Mouse (Mus musculus) MEL (cell line): ENCODE measurements around the gene Mbnl1.

Source experiments
- CHD1 ChIP-seq: IDR thresholded peaks from 2 replicates; pipeline ENCODE4 v1.6.1; 2012; ENCODE audit warnings: low read depth, mild to moderate bottlenecking, inconsistent platforms, low read length, improper control_type of control experiment
- CTCF ChIP-seq, 3 experiments: IDR thresholded peaks in 2 of 3; conservative IDR thresholded peaks in 1 of 3; 2 replicates each; pipeline ENCODE4 v1.5.1; 2011 to 2012; ENCODE audit warnings: low read length in 3 of 3, low read depth in 2 of 3, mild to moderate bottlenecking in 2 of 3, improper control_type of control experiment in 1 of 3, inconsistent platforms in 1 of 3, mixed read lengths in 1 of 3, moderate library complexity in 1 of 3; ENCODE audit not compliant: control insufficient read depth in 1 of 3, insufficient read depth in 1 of 3, poor library complexity in 1 of 3, severe bottlenecking in 1 of 3
- ELF1 ChIP-seq: IDR thresholded peaks from 2 replicates; pipeline ENCODE4 v1.6.1; 2014; ENCODE audit warnings: low read depth, mild to moderate bottlenecking, inconsistent platforms, low read length, improper control_type of control experiment, moderate library complexity
- JUND ChIP-seq: IDR thresholded peaks from 2 replicates; pipeline ENCODE4 v1.6.1; 2011; ENCODE audit warnings: low read depth, mild to moderate bottlenecking, improper control_type of control experiment, low read length
- MAX ChIP-seq: IDR thresholded peaks from 2 replicates; pipeline ENCODE4 v1.6.1; 2011; ENCODE audit warnings: low read length, improper control_type of control experiment
- MEF2A ChIP-seq: IDR thresholded peaks from 2 replicates; pipeline ENCODE4 v1.6.1; 2014; ENCODE audit warnings: low read depth, mild to moderate bottlenecking, inconsistent platforms, low read length, improper control_type of control experiment; ENCODE audit not compliant: poor library complexity, insufficient replicate concordance, severe bottlenecking; ENCODE audit errors: extremely low read depth
- MYB ChIP-seq: IDR thresholded peaks from 2 replicates; pipeline ENCODE4 v1.6.1; 2011; ENCODE audit warnings: mild to moderate bottlenecking, low read depth, low read length, improper control_type of control experiment
- POLR2A ChIP-seq, 2 experiments: IDR thresholded peaks; 2 replicates each; pipeline ENCODE4 v1.6.1; 2011 to 2012; ENCODE audit warnings: low read length in 2 of 2, mild to moderate bottlenecking in 2 of 2, control low read depth in 1 of 2, improper control_type of control experiment in 1 of 2, low read depth in 1 of 2, moderate library complexity in 1 of 2; ENCODE audit not compliant: control insufficient read depth in 1 of 2, insufficient read depth in 1 of 2, poor library complexity in 1 of 2
- POLR2AphosphoS2 ChIP-seq: IDR thresholded peaks from 2 replicates; pipeline ENCODE4 v1.6.1; 2011; ENCODE audit warnings: low read length, improper control_type of control experiment
- TCF12 ChIP-seq: IDR thresholded peaks from 2 replicates; pipeline ENCODE4 v1.6.1; 2014; ENCODE audit warnings: low read depth, mild to moderate bottlenecking, inconsistent platforms, low read length, improper control_type of control experiment, moderate library complexity

GRCm38 (mm10) chr3:60438715-60439114 is 33.9 kb upstream of the Mbnl1 start:
- no peak for TF ChIP-seq CHD1
- TF ChIP-seq MEF2A = no peak
- TF ChIP-seq MYB = no peak
- TF ChIP-seq POLR2AphosphoS2 = no peak
- TF ChIP-seq ELF1 = no peak
- no peak for TF ChIP-seq POLR2A (IDR thresholded peaks at IDR 0.05; ENCODE audit: control insufficient read depth in 1 of 2, insufficient read depth in 1 of 2, low read depth in 1 of 2, low read length in 2 of 2, poor library complexity in 1 of 2)
- TF ChIP-seq TCF12 = no peak
- no peak for TF ChIP-seq CTCF (IDR thresholded peaks at IDR 0.05 in 2 of 3, conservative IDR thresholded peaks at IDR 0.05 in 1 of 3; ENCODE audit: control insufficient read depth in 1 of 3, insufficient read depth in 1 of 3, low read depth in 2 of 3, low read length in 3 of 3, poor library complexity in 1 of 3, severe bottlenecking in 1 of 3)
- TF ChIP-seq JUND = no peak
- no peak for TF ChIP-seq MAX
